8 mouse cellular contexts compared by ENCODE assay signal in the genomic region with DNA sequence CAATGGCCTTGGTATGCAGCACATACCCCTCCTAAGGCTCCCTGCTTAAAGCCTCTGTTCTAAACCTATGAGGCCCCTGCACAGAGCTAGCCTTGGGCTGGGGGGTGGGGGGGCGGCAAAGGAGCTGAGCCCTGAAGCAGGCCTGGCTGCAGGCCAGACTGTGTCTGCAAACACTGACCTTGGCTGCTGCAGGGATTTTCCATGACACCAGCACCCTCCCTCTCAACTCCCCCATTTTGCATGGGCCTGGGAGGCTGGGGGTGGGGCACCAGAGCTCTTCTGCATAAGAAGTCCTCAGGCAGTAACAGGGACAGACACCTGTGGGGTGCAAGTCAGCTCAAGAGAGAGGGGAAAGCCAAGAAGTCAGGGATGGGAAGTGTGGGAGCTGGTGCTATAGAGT. TPM values are rescaled to one million over a fixed set of nuclear protein-coding genes. Genes with fewer than 3 reads are reported as not detected.
DNase-seq lines count a peak whose midpoint lies in the region; ATAC-seq and TF ChIP-seq lines count a peak whose summit lies in the region.

No protein-coding gene starts in this region.

- in situ Hi-C loops in CH12.LX (cut with MboI; ENCODE audit: low pct_ligation_motif_present, low pct_unique_long_range_greater_than_20kb, low sequenced_read_pairs): no loop called here

- H3K36me3 ChIP-seq in CH12.LX (replicated peaks in 1 of 2; ENCODE audit: control insufficient read depth in 1 of 2, insufficient read depth in 1 of 2, low read length in 1 of 2): no peaks in the 10 kb centered on the region
- H3K36me3 ChIP-seq in heart, postnatal 0 days (replicated peaks; ENCODE audit: control insufficient read depth, insufficient read depth, low read length): no peaks in the 10 kb centered on the region
- H3K36me3 ChIP-seq in limb, embryonic 15.5 days: no peaks in the 10 kb centered on the region
- no peaks in the 10 kb centered on the region for H3K36me3 ChIP-seq in thymus, adult 2 months (ENCODE audit: control insufficient read depth, insufficient read depth, low read length)

- peak; percentile 61 for DNase-seq in CH12.LX (ENCODE audit: extremely low read depth)
- DNase-seq in adrenal gland, adult 18-20 months (ENCODE audit: low spot score in 2 of 2): peak; percentile 66 to 77
- DNase-seq in heart, postnatal 0 days (ENCODE audit: low spot score): peak; percentile 90
- DNase-seq in thymus, postnatal 36 days: no peak
- DNase-seq in gastrocnemius, adult 18-20 months (ENCODE audit: low spot score): no peak
- DNase-seq in thymus, adult 2 months: no peak
- DNase-seq in spleen, adult 12 weeks (ENCODE audit: low spot score): no peak

- H3K4me2 ChIP-seq in CH12.LX (ENCODE audit: insufficient read depth, low read depth, poor library complexity, severe bottlenecking): no peak overlapping the region
- no peak overlapping the region for H3K4me2 ChIP-seq in heart, postnatal 0 days (ENCODE audit: low read depth, low read length)
- no peak overlapping the region for H3K4me2 ChIP-seq in limb, embryonic 15.5 days

- 0% methylated on average over 1 of the region's 1 CpGs for WGBS in heart, postnatal 0 days
- WGBS in limb, embryonic 15.5 days: 13% methylated on average over 1 of the region's 1 CpGs
- 88% methylated on average over 1 of the region's 1 CpGs for WGBS in thymus, adult 2 months

- no peaks in the 10 kb centered on the region for H3K79me2 ChIP-seq in CH12.LX (replicated peaks; ENCODE audit: control insufficient read depth, extremely low read depth, insufficient read depth, poor library complexity, severe bottlenecking)

- TF ChIP-seq RAD21 in CH12.LX (IDR thresholded peaks at IDR 0.05; ENCODE audit: low read depth, low read length): no peak

- ATAC-seq in heart, postnatal 0 days (ENCODE audit: insufficient read depth, low read depth): peak; percentile 81
- ATAC-seq in limb, embryonic 15.5 days (ENCODE audit: insufficient number of reproducible peaks, low FRiP score, low TSS enrichment, low read depth): peak; percentile 64

- no peak overlapping the region for H3K27ac ChIP-seq in CH12.LX (ENCODE audit: insufficient read depth, low read depth)
- peak overlapping the region; percentile 92 for H3K27ac ChIP-seq in heart, postnatal 0 days (ENCODE audit: low read depth)
- H3K27ac ChIP-seq in limb, embryonic 15.5 days: no peak overlapping the region
- H3K27ac ChIP-seq in thymus, adult 2 months (ENCODE audit: control insufficient read depth, insufficient read depth, low read length): no peak overlapping the region

- H3K9me3 ChIP-seq in CH12.LX (replicated peaks; ENCODE audit: low read length): no peaks in the 10 kb centered on the region
- H3K9me3 ChIP-seq in heart, postnatal 0 days (replicated peaks; ENCODE audit: control insufficient read depth, low read length): no peaks in the 10 kb centered on the region
- no peaks in the 10 kb centered on the region for H3K9me3 ChIP-seq in limb, embryonic 15.5 days

- peaks cover 19 to 71% of the 10 kb centered on the region in 2 experiments for H3K4me1 ChIP-seq in CH12.LX (ENCODE audit: control insufficient read depth in 1 of 2, insufficient read depth in 2 of 2)
- H3K4me1 ChIP-seq in heart, postnatal 0 days (ENCODE audit: control insufficient read depth, insufficient read depth): peaks cover 48% of the 10 kb centered on the region
- peaks cover 25% of the 10 kb centered on the region for H3K4me1 ChIP-seq in limb, embryonic 15.5 days
- no peaks in the 10 kb centered on the region for H3K4me1 ChIP-seq in thymus, adult 2 months (replicated peaks; ENCODE audit: control insufficient read depth, insufficient read depth, low read length)

- dilution Hi-C loops in CH12.LX (cut with MboI; ENCODE audit: extremely low pct_ligation_motif_present, extremely low pct_unique_long_range_greater_than_20kb, low sequenced_read_pairs): no loop called here

- TF ChIP-seq POLR2A in CH12.LX (IDR thresholded peaks at IDR 0.05; ENCODE audit: low read depth, low read length): no peak
- TF ChIP-seq POLR2A in thymus, adult 2 months (IDR thresholded peaks at IDR 0.05; ENCODE audit: control insufficient read depth, extremely low read depth, insufficient read depth, low read length, poor library complexity): no peak

- TF ChIP-seq CTCF in CH12.LX (conservative IDR thresholded peaks at IDR 0.05 in 1 of 2, IDR thresholded peaks at IDR 0.05 in 1 of 2; ENCODE audit: low read depth in 2 of 2, low read length in 2 of 2): no peak
- no peak for TF ChIP-seq CTCF in heart, postnatal 0 days (IDR thresholded peaks at IDR 0.05; ENCODE audit: low read depth)
- TF ChIP-seq CTCF in thymus, adult 2 months (IDR thresholded peaks at IDR 0.05; ENCODE audit: borderline replicate concordance, control insufficient read depth, extremely low read depth, insufficient read depth, low read length, poor library complexity): no peak

- H3K4me3 ChIP-seq in CH12.LX (replicated peaks in 1 of 3; ENCODE audit: low read depth in 2 of 3, low read length in 2 of 3, poor library complexity in 1 of 3): no peak overlapping the region
- H3K4me3 ChIP-seq in heart, postnatal 0 days (ENCODE audit: low read depth, low read length): no peak overlapping the region
- no peak overlapping the region for H3K4me3 ChIP-seq in limb, embryonic 15.5 days
- no peak overlapping the region for H3K4me3 ChIP-seq in thymus, adult 2 months (ENCODE audit: control insufficient read depth, insufficient read depth, low read length)

- TF ChIP-seq EP300 in CH12.LX (IDR thresholded peaks at IDR 0.05; ENCODE audit: low read length): peak; percentile 33; the same call in 1 of the 2 replicates
- TF ChIP-seq EP300 in heart, postnatal 0 days (IDR thresholded peaks at IDR 0.05; ENCODE audit: low read depth): peak; percentile 88

- H3K27me3 ChIP-seq in CH12.LX (replicated peaks): no peaks in the 10 kb centered on the region
- H3K27me3 ChIP-seq in heart, postnatal 0 days (ENCODE audit: control insufficient read depth, insufficient read depth, low read length): no peaks in the 10 kb centered on the region
- H3K27me3 ChIP-seq in limb, embryonic 15.5 days: peaks cover 10% of the 10 kb centered on the region; the same call in 1 of the 2 replicates
- no peaks in the 10 kb centered on the region for H3K27me3 ChIP-seq in thymus, adult 2 months (ENCODE audit: control insufficient read depth, insufficient read depth, low read length)

- H3K9ac ChIP-seq in CH12.LX (ENCODE audit: insufficient read depth, low read depth): no peak overlapping the region
- H3K9ac ChIP-seq in heart, postnatal 0 days (replicated peaks; ENCODE audit: low read depth, low read length): peak overlapping the region; percentile 37; the same call in 1 of the 2 replicates
- H3K9ac ChIP-seq in limb, embryonic 15.5 days: no peak overlapping the region

TF ChIP-seq in CH12.LX, 34 proteins besides CTCF, POLR2A, EP300 and RAD21 (continues in another document):
- TF ChIP-seq TBP (conservative IDR thresholded peaks at IDR 0.05; ENCODE audit: low read depth, low read length) (no peak), ZNF384 (IDR thresholded peaks at IDR 0.05; ENCODE audit: low read depth, low read length) (no peak), TCF12 (IDR thresholded peaks at IDR 0.05; ENCODE audit: low read depth, low read length) (peak; percentile 68), CHD2 (IDR thresholded peaks at IDR 0.05; ENCODE audit: low read length) (peak; percentile 68), NELFE (IDR thresholded peaks at IDR 0.05; ENCODE audit: low read depth, low read length) (no peak), ZKSCAN1 (IDR thresholded peaks at IDR 0.05; ENCODE audit: borderline replicate concordance, low read depth, low read length) (no peak), MAZ (IDR thresholded peaks at IDR 0.05; ENCODE audit: low read depth, low read length) (peak; percentile 54; the same call in 1 of the 2 replicates), USF1 (IDR thresholded peaks at IDR 0.05; ENCODE audit: low read depth, low read length) (no peak), MEF2A (IDR thresholded peaks at IDR 0.05; ENCODE audit: borderline replicate concordance, low read depth, low read length) (0 out of 2 replicates have a peak, but pooled peaks have one; percentile 16), HCFC1 (IDR thresholded peaks at IDR 0.05; ENCODE audit: low read depth, low read length) (no peak), CHD1 (IDR thresholded peaks at IDR 0.05; ENCODE audit: low read depth, low read length) (no peak), IRF4 (IDR thresholded peaks at IDR 0.05; ENCODE audit: low read depth, low read length) (peak; percentile 56)

RNA-seq across cellular contexts. Expression of a gene that starts 26.3 kb away (rescaled TPM):
- not detected in 2 replicates for total RNA-seq in CH12.LX (2012; rRNA removed)
- total RNA-seq in CH12.LX (2014; rRNA removed): not detected in 2 replicates
- not detected in 2 replicates for polyA plus RNA-seq in CH12.LX (2012; ENCODE audit: insufficient read length, low read depth)
- total RNA-seq in adrenal gland, adult 18-20 months (2021): 1,000 to 10,000 TPM in 1 of 2 experiments, 100 to 1,000 TPM in 1; 960 to 1,436 TPM
- total RNA-seq in heart, postnatal 0 days (2014; rRNA removed; ENCODE audit: low replicate concordance): 55.5 and 70.0 TPM in 2 replicates
- polyA plus RNA-seq in heart, postnatal 0 days (2015; fragmentation: Nextera tagmentation; extraction: Ambion mirVana): 36.4 and 45.3 TPM in 2 replicates
- polyA plus RNA-seq in limb, embryonic 15.5 days (2015; fragmentation: Nextera tagmentation; extraction: Ambion mirVana): 0.68 and 0.86 TPM in 2 replicates
- under 1 TPM; 0.18 to 0.59 TPM for total RNA-seq in gastrocnemius, adult 18-20 months (2021)
- polyA plus RNA-seq in thymus, adult 2 months (2012; rRNA removed): 22.7 and 27.7 TPM in 2 replicates

RNA-seq across cellular contexts. Expression of a gene that starts 33.5 kb away (rescaled TPM):
- total RNA-seq in CH12.LX (2012; rRNA removed) (8.9 and 10.5 TPM in 2 replicates), CH12.LX (2014; rRNA removed) (8.0 and 9.5 TPM in 2 replicates)
- polyA plus RNA-seq in CH12.LX (2012; ENCODE audit: insufficient read length, low read depth): 9.0 and 9.4 TPM in 2 replicates
- 10 to 100 TPM; 38.7 to 43.8 TPM for total RNA-seq in adrenal gland, adult 18-20 months (2021)
- 61.3 and 86.8 TPM in 2 replicates for total RNA-seq in heart, postnatal 0 days (2014; rRNA removed; ENCODE audit: low replicate concordance)
- 30.5 and 31.7 TPM in 2 replicates for polyA plus RNA-seq in heart, postnatal 0 days (2015; fragmentation: Nextera tagmentation; extraction: Ambion mirVana)
- 28.5 and 28.8 TPM in 2 replicates for polyA plus RNA-seq in limb, embryonic 15.5 days (2015; fragmentation: Nextera tagmentation; extraction: Ambion mirVana)
- total RNA-seq in gastrocnemius, adult 18-20 months (2021): 10 to 100 TPM; 11.3 to 11.9 TPM
- 71.8 and 88.0 TPM in 2 replicates for polyA plus RNA-seq in thymus, adult 2 months (2012; rRNA removed)

RNA-seq across cellular contexts. Expression of a gene that starts 52.4 kb away (rescaled TPM):
- total RNA-seq in CH12.LX (2012; rRNA removed) (89.4 and 99.1 TPM in 2 replicates), CH12.LX (2014; rRNA removed) (125 and 138 TPM in 2 replicates)
- polyA plus RNA-seq in CH12.LX (2012; ENCODE audit: insufficient read length, low read depth): 143 and 163 TPM in 2 replicates
- 1 to 10 TPM; 6.5 to 7.6 TPM for total RNA-seq in adrenal gland, adult 18-20 months (2021)
- total RNA-seq in heart, postnatal 0 days (2014; rRNA removed; ENCODE audit: low replicate concordance): 87.9 and 158 TPM in 2 replicates
- 128 and 158 TPM in 2 replicates for polyA plus RNA-seq in heart, postnatal 0 days (2015; fragmentation: Nextera tagmentation; extraction: Ambion mirVana)
- 213 and 217 TPM in 2 replicates for polyA plus RNA-seq in limb, embryonic 15.5 days (2015; fragmentation: Nextera tagmentation; extraction: Ambion mirVana)
- 1 to 10 TPM in 1 of 2 experiments, under 1 TPM in 1; 0.96 to 2.5 TPM for total RNA-seq in gastrocnemius, adult 18-20 months (2021)
- polyA plus RNA-seq in thymus, adult 2 months (2012; rRNA removed): 161 and 208 TPM in 2 replicates

Comparison
In these comparisons a context has a peak if more than half of its experiments do, and no peak if none do; other contexts are left out.
1. DNase-seq: peak in CH12.LX (single experiment), adrenal gland, adult 18-20 months (2 of 2) and heart, postnatal 0 days (single experiment); none in thymus, postnatal 36 days (0 of 2), gastrocnemius, adult 18-20 months (single experiment), thymus, adult 2 months (single experiment) and spleen, adult 12 weeks (single experiment).
2. RNA of a gene that starts 26.3 kb away (total RNA-seq): 960 to 1,436 TPM in adrenal gland, adult 18-20 months and 55.5 to 70.0 TPM in heart, postnatal 0 days; 0.18 to 0.59 TPM in gastrocnemius, adult 18-20 months and not detected in CH12.LX; every median in the first group is over 10 times any median in the second.
3. RNA of a gene that starts 52.4 kb away (total RNA-seq): 89.4 to 138 TPM in CH12.LX and 87.9 to 158 TPM in heart, postnatal 0 days; 6.5 to 7.6 TPM in adrenal gland, adult 18-20 months and 0.96 to 2.5 TPM in gastrocnemius, adult 18-20 months; every median in the first group is over 10 times any median in the second.